Mouse (Mus musculus) cortical plate, adult 2 months (tissue): ENCODE measurements around the gene Wbp2nl.

Experiments
- CTCF ChIP-seq: fragments of 200-500 bp; IDR thresholded peaks from 2 replicates; pipeline ENCODE4 v1.5.1; 2011; ENCODE audit warnings: mild to moderate bottlenecking, control low read depth, low read length; ENCODE audit not compliant: insufficient read depth; ENCODE audit errors: extremely low read depth
- POLR2A ChIP-seq: fragments of 200-500 bp; IDR thresholded peaks from 2 replicates; pipeline ENCODE4 v1.6.1; 2011; ENCODE audit warnings: mild to moderate bottlenecking, low read length, control low read depth; ENCODE audit not compliant: insufficient read depth; ENCODE audit errors: extremely low read depth

GRCm38 (mm10) chr15:82255248-82255647, 43.5 kb upstream of the Wbp2nl start:
- TF ChIP-seq POLR2A: no peak
- peak; percentile 66 for TF ChIP-seq CTCF
